Mouse (Mus musculus): ENCODE measurements around the gene Gm960.
"Not testable (repeated sequence)": the region's sequence is repeated elsewhere in the genome, so short reads cannot be mapped to it uniquely, and the experiment has no call there.

The Gm960 gene

DNA sequence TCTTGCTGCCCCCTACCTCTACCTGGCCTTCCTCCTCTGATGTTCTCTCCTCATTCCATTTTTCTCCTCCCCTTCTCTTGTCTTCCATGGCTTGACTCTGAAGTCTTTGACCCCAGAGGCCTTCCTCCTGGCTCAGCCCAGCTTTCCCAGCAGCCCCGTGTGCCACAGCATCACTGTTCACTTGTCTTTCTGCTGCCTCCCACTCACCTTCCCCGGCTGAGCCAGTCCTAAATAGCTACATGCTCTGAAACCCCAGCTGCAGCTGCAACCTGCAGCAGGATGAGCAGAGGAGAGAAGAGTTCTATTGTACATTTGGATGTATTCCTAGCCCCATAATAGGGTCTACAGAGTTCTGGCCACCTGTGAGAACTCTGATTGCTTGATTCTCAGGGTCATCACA is 111.0 kb downstream of the Gm960 start:
- no peak for DNase-seq

GRCm38 (mm10) chr19:4586783-4587182 is 111.7 kb downstream of the Gm960 start:
- DNase-seq = not testable (repeated sequence)

GRCm38 (mm10) chr19:4583856-4584255 is 114.6 kb downstream of the Gm960 start:
- DNase-seq = no peak

DNA sequence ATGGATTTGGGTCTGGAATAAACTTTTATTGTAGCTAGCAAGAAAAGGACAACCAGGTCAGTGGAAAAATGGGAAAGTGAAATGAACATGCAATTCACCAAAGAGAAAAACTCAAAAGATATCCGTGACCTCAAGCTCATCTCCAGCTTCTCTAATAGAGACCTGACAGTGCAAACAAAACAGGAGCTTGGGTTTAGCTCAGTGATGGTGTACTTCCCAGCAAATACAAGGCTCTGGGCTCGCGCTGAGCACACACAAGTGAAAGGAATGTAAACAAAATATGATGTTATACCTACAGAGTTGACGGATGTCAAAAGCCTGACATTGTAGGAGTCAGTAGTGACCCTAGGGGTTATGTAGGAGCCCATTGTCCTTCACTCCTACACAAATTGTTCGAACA is 119.2 kb downstream of the Gm960 start:
- DNase-seq = no peak

DNA sequence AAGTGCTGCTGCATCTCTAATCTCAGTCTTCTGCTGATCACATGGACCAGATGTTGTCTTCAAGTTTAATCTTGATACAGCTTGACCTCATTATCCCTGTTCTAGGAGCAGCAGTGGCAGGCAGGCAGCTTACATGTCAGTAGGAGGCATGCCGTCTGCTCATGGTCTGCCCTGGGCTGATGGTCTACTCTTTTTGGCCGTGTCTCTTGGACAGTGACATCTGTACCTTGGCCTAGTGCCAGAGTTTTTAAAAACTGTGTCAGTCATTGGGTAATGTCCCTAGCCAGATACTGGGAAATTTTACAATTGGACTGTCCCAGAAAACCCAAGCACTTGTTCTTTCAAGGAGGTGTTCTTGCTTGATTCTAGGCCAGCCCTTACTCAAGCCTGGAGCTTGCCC is 119.7 kb downstream of the Gm960 start:
- DNase-seq = peak; percentile 37 to 65
